8 mouse cellular contexts compared by ENCODE assay signal in the genomic region with DNA sequence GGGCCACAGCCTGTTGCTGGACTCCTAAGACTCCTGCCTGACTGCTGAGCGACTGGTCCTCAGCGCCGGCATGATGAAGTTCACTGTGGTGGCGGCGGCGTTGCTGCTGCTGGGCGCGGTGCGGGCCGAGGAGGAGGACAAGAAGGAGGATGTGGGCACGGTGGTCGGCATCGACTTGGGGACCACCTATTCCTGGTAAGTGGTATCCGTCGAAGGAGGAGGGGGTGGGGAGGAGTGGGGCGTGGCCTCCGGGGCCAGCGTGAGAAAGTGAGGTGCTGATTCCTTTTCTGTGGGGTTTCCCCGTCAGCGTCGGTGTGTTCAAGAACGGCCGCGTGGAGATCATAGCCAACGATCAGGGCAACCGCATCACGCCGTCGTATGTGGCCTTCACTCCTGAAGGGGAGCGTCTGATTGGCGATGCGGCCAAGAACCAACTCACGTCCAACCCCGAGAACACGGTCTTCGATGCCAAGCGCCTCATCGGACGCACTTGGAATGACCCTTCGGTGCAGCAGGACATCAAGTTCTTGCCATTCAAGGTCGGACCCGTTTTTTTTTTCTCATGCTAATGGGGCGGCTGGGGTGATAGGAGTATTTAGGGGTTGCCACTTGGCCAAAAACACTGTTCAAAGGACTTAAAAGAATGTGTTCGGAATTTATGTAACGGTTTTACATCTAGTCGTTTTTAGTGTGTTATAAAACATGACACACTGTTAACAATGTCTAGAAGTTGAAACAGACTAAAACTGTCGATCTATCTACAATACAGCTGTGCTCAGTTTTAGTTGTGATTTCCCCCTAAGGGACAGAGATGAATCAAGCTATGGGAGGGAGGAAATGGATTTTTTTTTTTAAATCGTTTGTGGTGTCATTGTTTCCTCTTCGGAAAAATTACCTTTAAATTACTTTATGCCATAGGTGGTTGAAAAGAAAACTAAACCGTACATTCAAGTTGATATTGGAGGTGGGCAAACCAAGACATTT. TPM values are rescaled to one million over a fixed set of nuclear protein-coding genes. Genes with fewer than 3 reads are reported as not detected.
DNase-seq lines count a peak whose midpoint lies in the region; ATAC-seq and TF ChIP-seq lines count a peak whose summit lies in the region.

No protein-coding gene starts in this region.

- H3K9ac ChIP-seq in kidney, embryonic 16.5 days (replicated peaks; ENCODE audit: low read length) = peak overlapping the region; percentile 99
- H3K9ac ChIP-seq in embryonic facial prominence, embryonic 15.5 days = peak overlapping the region; percentile 80
- H3K9ac ChIP-seq in hindbrain, postnatal 0 days (replicated peaks; ENCODE audit: low read length) = peak overlapping the region; percentile 96
- peak overlapping the region; percentile 88 for H3K9ac ChIP-seq in stomach, embryonic 15.5 days

- 3% methylated on average over 50 of the region's 50 CpGs for WGBS in kidney, embryonic 16.5 days
- WGBS in embryonic facial prominence, embryonic 15.5 days = 3% methylated on average over 50 of the region's 50 CpGs
- 3% methylated on average over 50 of the region's 50 CpGs for WGBS in hindbrain, postnatal 0 days
- WGBS in stomach, embryonic 15.5 days = 2% methylated on average over 50 of the region's 50 CpGs

- peak overlapping the region; percentile 94 for H3K27ac ChIP-seq in kidney, embryonic 16.5 days (ENCODE audit: low read length)
- peak overlapping the region; percentile 76 for H3K27ac ChIP-seq in embryonic facial prominence, embryonic 15.5 days (replicated peaks)
- peak overlapping the region; percentile 94 for H3K27ac ChIP-seq in hindbrain, postnatal 0 days
- peak overlapping the region; percentile 86 for H3K27ac ChIP-seq in stomach, embryonic 15.5 days

- peak overlapping the region; percentile 90 for H3K4me2 ChIP-seq in kidney, embryonic 16.5 days (replicated peaks; ENCODE audit: low read depth, low read length)
- peak overlapping the region; percentile 48 for H3K4me2 ChIP-seq in embryonic facial prominence, embryonic 15.5 days (replicated peaks)
- H3K4me2 ChIP-seq in hindbrain, postnatal 0 days (ENCODE audit: low read depth, low read length) = peak overlapping the region; percentile 73
- H3K4me2 ChIP-seq in stomach, embryonic 15.5 days = peak overlapping the region; percentile 56

- no peak for TF ChIP-seq CTCF in hindbrain, postnatal 0 days (IDR thresholded peaks at IDR 0.05; ENCODE audit: low read depth)

- H3K4me1 ChIP-seq in kidney, embryonic 16.5 days (ENCODE audit: insufficient read depth, low read length) = peaks cover 50% of the 10 kb centered on the region
- H3K4me1 ChIP-seq in embryonic facial prominence, embryonic 15.5 days = peaks cover 42% of the 10 kb centered on the region
- H3K4me1 ChIP-seq in hindbrain, postnatal 0 days (ENCODE audit: insufficient read depth, low read length) = peaks cover 33% of the 10 kb centered on the region
- H3K4me1 ChIP-seq in stomach, embryonic 15.5 days = peaks cover 27% of the 10 kb centered on the region

- no peak for DNase-seq in kidney, postnatal 4 days
- peak; percentile 63 for DNase-seq in NIH3T3 (ENCODE audit: low read depth)
- peak; percentile 40 for DNase-seq in hindbrain, postnatal 0 days (ENCODE audit: low spot score)
- peak; percentile 38 for DNase-seq in lung, postnatal 25 days (ENCODE audit: low spot score)
- no peak for DNase-seq in ovary, postnatal 14 days (ENCODE audit: low spot score)

- ATAC-seq in kidney, embryonic 16.5 days (ENCODE audit: low FRiP score, low TSS enrichment) = peak; percentile 20; the same call in 1 of the 2 replicates
- ATAC-seq in embryonic facial prominence, embryonic 15.5 days (ENCODE audit: insufficient number of reproducible peaks, low FRiP score, low TSS enrichment, low read depth) = peak; percentile 3; the same call in 1 of the 2 replicates
- ATAC-seq in hindbrain, postnatal 0 days = no peak; the same call in 1 of the 2 replicates
- ATAC-seq in stomach, embryonic 15.5 days (ENCODE audit: insufficient read depth, low FRiP score, low read depth) = no peak; the same call in 1 of the 2 replicates

- peaks cover 45% of the 10 kb centered on the region for H3K36me3 ChIP-seq in kidney, embryonic 16.5 days (ENCODE audit: insufficient read depth, low read length)
- H3K36me3 ChIP-seq in embryonic facial prominence, embryonic 15.5 days = peaks cover 39% of the 10 kb centered on the region
- peaks cover 35% of the 10 kb centered on the region for H3K36me3 ChIP-seq in hindbrain, postnatal 0 days (ENCODE audit: insufficient read depth, low read length)
- H3K36me3 ChIP-seq in stomach, embryonic 15.5 days = peaks cover 37% of the 10 kb centered on the region

- H3K27me3 ChIP-seq in kidney, embryonic 16.5 days (ENCODE audit: insufficient read depth, low read length) = no peaks in the 10 kb centered on the region
- H3K27me3 ChIP-seq in embryonic facial prominence, embryonic 15.5 days = no peaks in the 10 kb centered on the region
- H3K27me3 ChIP-seq in hindbrain, postnatal 0 days (ENCODE audit: insufficient read depth, low read length) = no peaks in the 10 kb centered on the region
- H3K27me3 ChIP-seq in stomach, embryonic 15.5 days (replicated peaks) = no peaks in the 10 kb centered on the region

- H3K4me3 ChIP-seq in kidney, embryonic 16.5 days (ENCODE audit: low read length) = peak overlapping the region; percentile 93
- H3K4me3 ChIP-seq in embryonic facial prominence, embryonic 15.5 days (replicated peaks) = peak overlapping the region; percentile 66
- peak overlapping the region; percentile 95 for H3K4me3 ChIP-seq in hindbrain, postnatal 0 days (ENCODE audit: low read length)
- peak overlapping the region; percentile 81 for H3K4me3 ChIP-seq in stomach, embryonic 15.5 days (replicated peaks)

- H3K9me3 ChIP-seq in kidney, embryonic 16.5 days (ENCODE audit: low read length) = no peaks in the 10 kb centered on the region
- no peaks in the 10 kb centered on the region for H3K9me3 ChIP-seq in embryonic facial prominence, embryonic 15.5 days (replicated peaks)
- H3K9me3 ChIP-seq in hindbrain, postnatal 0 days (ENCODE audit: low read length) = no peaks in the 10 kb centered on the region
- H3K9me3 ChIP-seq in stomach, embryonic 15.5 days = no peaks in the 10 kb centered on the region

RNA-seq across cellular contexts. Expression of a gene that starts 0.8 kb away (rescaled TPM):
- polyA plus RNA-seq in kidney, embryonic 16.5 days (2015; fragmentation: Nextera tagmentation; extraction: Ambion mirVana) = 983 and 1,090 TPM in 2 replicates
- polyA plus RNA-seq in embryonic facial prominence, embryonic 15.5 days (2015; fragmentation: Nextera tagmentation; extraction: Ambion mirVana) = 771 and 838 TPM in 2 replicates
- 148 and 186 TPM in 2 replicates for total RNA-seq in hindbrain, postnatal 0 days (2014; rRNA removed)
- 321 and 322 TPM in 2 replicates for polyA plus RNA-seq in hindbrain, postnatal 0 days (2015; fragmentation: Nextera tagmentation; extraction: Ambion mirVana)
- polyA plus RNA-seq in stomach, embryonic 15.5 days (2015; fragmentation: Nextera tagmentation; extraction: Ambion mirVana) = 941 and 1,038 TPM in 2 replicates

RNA-seq across cellular contexts. Expression of a gene that starts 17.5 kb away (rescaled TPM):
- 76.3 and 89.8 TPM in 2 replicates for polyA plus RNA-seq in kidney, embryonic 16.5 days (2015; fragmentation: Nextera tagmentation; extraction: Ambion mirVana)
- 79.7 and 80.3 TPM in 2 replicates for polyA plus RNA-seq in embryonic facial prominence, embryonic 15.5 days (2015; fragmentation: Nextera tagmentation; extraction: Ambion mirVana)
- total RNA-seq in hindbrain, postnatal 0 days (2014; rRNA removed) = 71.2 and 74.0 TPM in 2 replicates
- polyA plus RNA-seq in hindbrain, postnatal 0 days (2015; fragmentation: Nextera tagmentation; extraction: Ambion mirVana) = 79.8 and 80.8 TPM in 2 replicates
- 77.6 and 83.2 TPM in 2 replicates for polyA plus RNA-seq in stomach, embryonic 15.5 days (2015; fragmentation: Nextera tagmentation; extraction: Ambion mirVana)

RNA-seq across cellular contexts. Expression of a gene that starts 27.2 kb away (rescaled TPM):
- 38.9 and 39.0 TPM in 2 replicates for polyA plus RNA-seq in kidney, embryonic 16.5 days (2015; fragmentation: Nextera tagmentation; extraction: Ambion mirVana)
- polyA plus RNA-seq in embryonic facial prominence, embryonic 15.5 days (2015; fragmentation: Nextera tagmentation; extraction: Ambion mirVana) = 38.9 and 41.0 TPM in 2 replicates
- total RNA-seq in hindbrain, postnatal 0 days (2014; rRNA removed) = 15.8 and 19.0 TPM in 2 replicates
- 28.2 and 28.8 TPM in 2 replicates for polyA plus RNA-seq in hindbrain, postnatal 0 days (2015; fragmentation: Nextera tagmentation; extraction: Ambion mirVana)
- polyA plus RNA-seq in stomach, embryonic 15.5 days (2015; fragmentation: Nextera tagmentation; extraction: Ambion mirVana) = 39.6 and 43.9 TPM in 2 replicates

RNA-seq across cellular contexts. Expression of a gene that starts 53.6 kb away (rescaled TPM):
- 81.7 and 82.0 TPM in 2 replicates for polyA plus RNA-seq in kidney, embryonic 16.5 days (2015; fragmentation: Nextera tagmentation; extraction: Ambion mirVana)
- polyA plus RNA-seq in embryonic facial prominence, embryonic 15.5 days (2015; fragmentation: Nextera tagmentation; extraction: Ambion mirVana) = 90.4 and 95.6 TPM in 2 replicates
- 94.9 and 112 TPM in 2 replicates for total RNA-seq in hindbrain, postnatal 0 days (2014; rRNA removed)
- 111 and 118 TPM in 2 replicates for polyA plus RNA-seq in hindbrain, postnatal 0 days (2015; fragmentation: Nextera tagmentation; extraction: Ambion mirVana)
- polyA plus RNA-seq in stomach, embryonic 15.5 days (2015; fragmentation: Nextera tagmentation; extraction: Ambion mirVana) = 83.6 and 83.9 TPM in 2 replicates

Comparison
In these comparisons a context has a peak if more than half of its experiments do, and no peak if none do; other contexts are left out.
1. ATAC-seq: peak in kidney, embryonic 16.5 days (single experiment) and embryonic facial prominence, embryonic 15.5 days (single experiment); none in hindbrain, postnatal 0 days (single experiment) and stomach, embryonic 15.5 days (single experiment).
2. DNase-seq: peak in NIH3T3 (single experiment), hindbrain, postnatal 0 days (single experiment) and lung, postnatal 25 days (single experiment); none in kidney, postnatal 4 days (0 of 2) and ovary, postnatal 14 days (single experiment).
3. Peak in every context shown above with its lines, with median percentiles within 50 percentile points of each other: H3K27ac ChIP-seq, H3K4me2 ChIP-seq, H3K4me3 ChIP-seq and H3K9ac ChIP-seq.